Mouse (Mus musculus): ENCODE results near the gene Gm13539. TPM values are rescaled to one million over a fixed set of nuclear protein-coding genes. Genes with fewer than 3 reads are reported as not detected.

Gene Gm13539
- polyA plus RNA-seq, 1 experiment: not detected

GRCm38 (mm10) chr2:25765269-25765668, 16.8 kb upstream of the Gm13539 start, which contains the start of gene Lcn3:
TSS of gene Lcn3 (plus strand) at chr2:25765569.
- Histone ChIP-seq H3K9me3 (replicated peaks; ENCODE audit: control insufficient read depth, insufficient read depth, low read length, poor library complexity, severe bottlenecking) (no peaks in the 10 kb centered on the region), H3K4me1 (ENCODE audit: control insufficient read depth, insufficient read depth, low read length) (no peaks in the 10 kb centered on the region), H3K4me3 (ENCODE audit: low read depth, low read length) (no peak within 1 kb of the TSS), H3K27me3 (ENCODE audit: control insufficient read depth, insufficient read depth, low read length, poor library complexity, severe bottlenecking) (no peaks in the 10 kb centered on the region), H3K36me3 (ENCODE audit: control insufficient read depth, insufficient read depth, low read length, poor library complexity, severe bottlenecking) (no peaks in the 10 kb centered on the region), H3K9ac (ENCODE audit: low read depth, poor library complexity, severe bottlenecking) (no peak within 1 kb of the TSS), H3K27ac (ENCODE audit: insufficient read depth, low read length) (no peak within 1 kb of the TSS)
- TF ChIP-seq CTCF (IDR thresholded peaks at IDR 0.05; ENCODE audit: low read depth, low read length): no peak
- TF ChIP-seq POLR2A (IDR thresholded peaks at IDR 0.05; ENCODE audit: insufficient read depth, low read length): no peak
- TF ChIP-seq EP300 (IDR thresholded peaks at IDR 0.05; ENCODE audit: insufficient read depth, low read depth, low read length): no peak

- no peaks in the 10 kb centered on the region for H3K36me3 ChIP-seq (ENCODE audit: control insufficient read depth, insufficient read depth, low read length, poor library complexity, severe bottlenecking)
- no peaks in the 10 kb centered on the region for H3K4me1 ChIP-seq (ENCODE audit: control insufficient read depth, insufficient read depth, low read length)
- no peak overlapping the region for H3K4me3 ChIP-seq (ENCODE audit: low read depth, low read length)
- no peak overlapping the region for H3K27ac ChIP-seq (ENCODE audit: insufficient read depth, low read length)
- no peak overlapping the region for H3K9ac ChIP-seq (ENCODE audit: low read depth, poor library complexity, severe bottlenecking)
- no peaks in the 10 kb centered on the region for H3K9me3 ChIP-seq (replicated peaks; ENCODE audit: control insufficient read depth, insufficient read depth, low read length, poor library complexity, severe bottlenecking)
- TF ChIP-seq POLR2A (IDR thresholded peaks at IDR 0.05; ENCODE audit: insufficient read depth, low read length) (no peak), EP300 (IDR thresholded peaks at IDR 0.05; ENCODE audit: insufficient read depth, low read depth, low read length) (no peak), CTCF (IDR thresholded peaks at IDR 0.05; ENCODE audit: low read depth, low read length) (no peak)
- no peaks in the 10 kb centered on the region for H3K27me3 ChIP-seq (ENCODE audit: control insufficient read depth, insufficient read depth, low read length, poor library complexity, severe bottlenecking)
Measured at GRCm38 (mm10) chr2:25767764-25768163, 14.3 kb upstream of the Gm13539 start.

- H3K36me3 ChIP-seq (ENCODE audit: control insufficient read depth, insufficient read depth, low read length, poor library complexity, severe bottlenecking): no peaks in the 10 kb centered on the region
- no peak overlapping the region for H3K27ac ChIP-seq (ENCODE audit: insufficient read depth, low read length)
- H3K4me1 ChIP-seq (ENCODE audit: control insufficient read depth, insufficient read depth, low read length): no peaks in the 10 kb centered on the region
- TF ChIP-seq EP300 (IDR thresholded peaks at IDR 0.05; ENCODE audit: insufficient read depth, low read depth, low read length): no peak
- TF ChIP-seq CTCF (IDR thresholded peaks at IDR 0.05; ENCODE audit: low read depth, low read length): no peak
- no peak for TF ChIP-seq POLR2A (IDR thresholded peaks at IDR 0.05; ENCODE audit: insufficient read depth, low read length)
- no peaks in the 10 kb centered on the region for H3K27me3 ChIP-seq (ENCODE audit: control insufficient read depth, insufficient read depth, low read length, poor library complexity, severe bottlenecking)
- no peak overlapping the region for H3K9ac ChIP-seq (ENCODE audit: low read depth, poor library complexity, severe bottlenecking)
- no peak overlapping the region for H3K4me3 ChIP-seq (ENCODE audit: low read depth, low read length)
- H3K9me3 ChIP-seq (replicated peaks; ENCODE audit: control insufficient read depth, insufficient read depth, low read length, poor library complexity, severe bottlenecking): no peaks in the 10 kb centered on the region
Measured at GRCm38 (mm10) chr2:25773507-25773906, 8.6 kb upstream of the Gm13539 start.

GRCm38 (mm10) chr2:25774640-25775039, 7.4 kb upstream of the Gm13539 start:
- Histone ChIP-seq H3K9ac (ENCODE audit: low read depth, poor library complexity, severe bottlenecking) (no peak overlapping the region), H3K9me3 (replicated peaks; ENCODE audit: control insufficient read depth, insufficient read depth, low read length, poor library complexity, severe bottlenecking) (no peaks in the 10 kb centered on the region), H3K4me3 (ENCODE audit: low read depth, low read length) (no peak overlapping the region), H3K27me3 (ENCODE audit: control insufficient read depth, insufficient read depth, low read length, poor library complexity, severe bottlenecking) (no peaks in the 10 kb centered on the region), H3K4me1 (ENCODE audit: control insufficient read depth, insufficient read depth, low read length) (no peaks in the 10 kb centered on the region), H3K27ac (ENCODE audit: insufficient read depth, low read length) (no peak overlapping the region), H3K36me3 (ENCODE audit: control insufficient read depth, insufficient read depth, low read length, poor library complexity, severe bottlenecking) (no peaks in the 10 kb centered on the region)
- TF ChIP-seq EP300 (IDR thresholded peaks at IDR 0.05; ENCODE audit: insufficient read depth, low read depth, low read length) (no peak), CTCF (IDR thresholded peaks at IDR 0.05; ENCODE audit: low read depth, low read length) (no peak), POLR2A (IDR thresholded peaks at IDR 0.05; ENCODE audit: insufficient read depth, low read length) (no peak)

- no peaks in the 10 kb centered on the region for H3K4me1 ChIP-seq (ENCODE audit: control insufficient read depth, insufficient read depth, low read length)
- no peaks in the 10 kb centered on the region for H3K27me3 ChIP-seq (ENCODE audit: control insufficient read depth, insufficient read depth, low read length, poor library complexity, severe bottlenecking)
- TF ChIP-seq EP300 (IDR thresholded peaks at IDR 0.05; ENCODE audit: insufficient read depth, low read depth, low read length) (no peak), CTCF (IDR thresholded peaks at IDR 0.05; ENCODE audit: low read depth, low read length) (no peak)
- no peak overlapping the region for H3K9ac ChIP-seq (ENCODE audit: low read depth, poor library complexity, severe bottlenecking)
- no peaks in the 10 kb centered on the region for H3K36me3 ChIP-seq (ENCODE audit: control insufficient read depth, insufficient read depth, low read length, poor library complexity, severe bottlenecking)
- H3K27ac ChIP-seq (ENCODE audit: insufficient read depth, low read length): no peak overlapping the region
- no peak overlapping the region for H3K4me3 ChIP-seq (ENCODE audit: low read depth, low read length)
- H3K9me3 ChIP-seq (replicated peaks; ENCODE audit: control insufficient read depth, insufficient read depth, low read length, poor library complexity, severe bottlenecking): no peaks in the 10 kb centered on the region
Measured at GRCm38 (mm10) chr2:25775991-25776390, 6.1 kb upstream of the Gm13539 start.

GRCm38 (mm10) chr2:25776717-25777116, 5.3 kb upstream of the Gm13539 start, which contains the start of gene Lcn11:
TSS of gene Lcn11 (plus strand) at chr2:25777017.
- no peaks in the 10 kb centered on the region for H3K36me3 ChIP-seq (ENCODE audit: control insufficient read depth, insufficient read depth, low read length, poor library complexity, severe bottlenecking)
- no peaks in the 10 kb centered on the region for H3K9me3 ChIP-seq (replicated peaks; ENCODE audit: control insufficient read depth, insufficient read depth, low read length, poor library complexity, severe bottlenecking)
- no peaks in the 10 kb centered on the region for H3K4me1 ChIP-seq (ENCODE audit: control insufficient read depth, insufficient read depth, low read length)
- H3K27me3 ChIP-seq (ENCODE audit: control insufficient read depth, insufficient read depth, low read length, poor library complexity, severe bottlenecking): no peaks in the 10 kb centered on the region
- no peak within 1 kb of the TSS for H3K4me3 ChIP-seq (ENCODE audit: low read depth, low read length)
- H3K9ac ChIP-seq (ENCODE audit: low read depth, poor library complexity, severe bottlenecking): no peak within 1 kb of the TSS
- TF ChIP-seq EP300 (IDR thresholded peaks at IDR 0.05; ENCODE audit: insufficient read depth, low read depth, low read length): no peak
- TF ChIP-seq CTCF (IDR thresholded peaks at IDR 0.05; ENCODE audit: low read depth, low read length): no peak
- TF ChIP-seq POLR2A (IDR thresholded peaks at IDR 0.05; ENCODE audit: insufficient read depth, low read length): no peak
- H3K27ac ChIP-seq (ENCODE audit: insufficient read depth, low read length): no peak within 1 kb of the TSS
